Mouse (Mus musculus) hindbrain, postnatal 0 days (tissue): Measurements from ENCODE around the gene Eif4ebp2. TPM values are rescaled to one million over a fixed set of nuclear protein-coding genes. Genes with fewer than 3 reads are reported as not detected.
"Not testable (repeated sequence)": the region's sequence is repeated elsewhere in the genome, so short reads cannot be mapped to it uniquely, and the experiment has no call there.

Source experiments
- ATAC-seq: fragments of 200-750 bp; cut with Nextera tagmentation; 2 replicates; pipeline ENCODE4 v1.8.0; 2017; ENCODE audit warnings: mild to moderate bottlenecking, moderate TSS enrichment, moderate library complexity
- DNase-seq: peaks from one replicate; pipeline ENCODE4 v3.0.0-alpha.2; 2015; ENCODE audit warnings: low spot score
- H3K27ac ChIP-seq: fragments of 300-500 bp; sonication (generic); 2 replicates; pipeline ENCODE4 v1.5.1; 2014; ENCODE audit warnings: mild to moderate bottlenecking
- H3K27me3 ChIP-seq: fragments of 300-500 bp; sonication (generic); 2 replicates; pipeline ENCODE4 v1.6.1; 2014; ENCODE audit warnings: low read length, mixed read lengths; ENCODE audit not compliant: insufficient read depth
- H3K36me3 ChIP-seq: fragments of 300-500 bp; sonication (generic); 2 replicates; pipeline ENCODE4 v1.6.1; 2014; ENCODE audit warnings: low read length, mixed read lengths; ENCODE audit not compliant: insufficient read depth
- H3K4me1 ChIP-seq: fragments of 300-500 bp; sonication (generic); 2 replicates; pipeline ENCODE4 v1.6.1; 2014; ENCODE audit warnings: antibody characterized with exemption, low read length, mixed read lengths; ENCODE audit not compliant: insufficient read depth
- H3K4me2 ChIP-seq: fragments of 300-500 bp; sonication (generic); 2 replicates; pipeline ENCODE4 v1.6.1; 2014; ENCODE audit warnings: low read depth, mild to moderate bottlenecking, low read length, moderate library complexity, mixed read lengths
- H3K4me3 ChIP-seq: fragments of 300-500 bp; sonication (generic); 2 replicates; pipeline ENCODE4 v1.5.1; 2014; ENCODE audit warnings: low read length
- H3K9ac ChIP-seq: fragments of 300-500 bp; sonication (generic); replicated peaks from 2 replicates; pipeline ENCODE4 v1.6.1; 2014; ENCODE audit warnings: mild to moderate bottlenecking, low read length, moderate library complexity, mixed read lengths
- H3K9me3 ChIP-seq: fragments of 300-500 bp; sonication (generic); 2 replicates; pipeline ENCODE4 v1.6.1; 2016; ENCODE audit warnings: low read length, mixed read lengths
- CTCF ChIP-seq: IDR thresholded peaks from 2 replicates; pipeline ENCODE4 v1.5.1; 2016; ENCODE audit warnings: antibody characterized with exemption, control low read depth, low read depth
- WGBS: fragments of 180-500 bp; shearing (Covaris S2); extraction: QIAGEN DNeasy Blood & Tissue Kit; methylation state at CpG from one replicate; pipeline ENCODE4 v1.1.7; 2014; 5-methylcytosine and 5-hydroxymethylcytosine counted together
- polyA plus RNA-seq: library from polyadenylated mRNA; unstranded; fragments of >200 nt; fragmentation: Nextera tagmentation; extraction: Ambion mirVana; gene quantifications from 2 replicates; pipeline ENCODE4 v1.2.1, GENCODE M21; 2015
- total RNA-seq: library from RNA; depleted of rRNA; stranded (reverse); fragments of >200 nt; gene quantifications from 2 replicates; pipeline ENCODE4 v1.2.3, GENCODE M21; 2014

Eif4ebp2 gene
- total and polyA plus RNA-seq, 2 experiments from 2014 or later = 16.2 to 35.9 TPM

DNA sequence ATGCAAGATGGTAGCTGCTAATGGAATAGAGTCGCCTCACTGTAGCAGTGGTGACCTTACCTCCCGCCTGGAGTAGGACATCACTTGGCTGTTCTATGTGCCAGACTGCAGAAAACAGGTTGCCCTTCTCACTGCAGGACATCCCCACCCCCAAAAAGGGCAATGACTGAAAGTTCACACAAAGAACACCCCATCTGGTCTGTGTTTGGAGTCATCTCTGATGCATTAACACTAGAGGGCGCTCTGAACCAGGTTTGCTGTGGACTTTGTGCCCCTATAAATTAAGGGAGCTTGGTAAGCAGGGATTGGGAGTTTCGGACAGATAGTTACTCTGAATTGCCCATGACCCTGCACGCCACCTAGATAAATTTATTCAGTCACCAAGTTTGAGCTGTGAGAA, 14.4 kb upstream of the Eif4ebp2 start:
- DNase-seq = peak; percentile 85

DNA sequence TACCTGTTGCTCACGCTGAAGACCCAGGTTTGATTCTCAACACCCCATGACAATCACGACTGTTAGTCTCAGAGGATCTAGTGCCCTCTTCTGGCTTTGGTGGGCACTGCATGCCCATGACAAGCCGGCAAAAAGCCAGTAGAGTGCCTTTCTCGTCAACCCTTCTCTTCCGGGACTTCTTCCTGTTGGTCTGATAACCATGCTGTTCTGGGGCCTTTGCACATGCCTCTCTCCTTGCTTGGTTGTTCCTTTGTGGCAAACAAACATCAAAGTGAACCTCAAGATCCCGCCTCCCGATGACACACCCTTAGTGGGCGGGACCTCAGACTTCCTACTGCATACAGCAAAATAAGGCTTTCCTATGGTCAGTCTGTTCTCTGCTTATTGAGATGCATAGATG, 13.8 kb upstream of the Eif4ebp2 start:
- H3K4me2 ChIP-seq = no peak overlapping the region
- H3K27me3 ChIP-seq = no peaks in the 10 kb centered on the region
- 73% methylated on average over 8 of the region's 8 CpGs for WGBS
- ATAC-seq (no peak), DNase-seq (no peak)
- H3K9ac ChIP-seq = no peak overlapping the region
- H3K9me3 ChIP-seq = no peaks in the 10 kb centered on the region
- no peak overlapping the region for H3K4me3 ChIP-seq
- H3K27ac ChIP-seq = no peak overlapping the region
- TF ChIP-seq CTCF = peak; percentile 56
- no peaks in the 10 kb centered on the region for H3K4me1 ChIP-seq
- H3K36me3 ChIP-seq = no peaks in the 10 kb centered on the region

More for the DNA sequence above, 14.4 kb upstream of the Eif4ebp2 start:
- no peak for ATAC-seq
- TF ChIP-seq CTCF = peak; percentile 86
- no peak overlapping the region for H3K9ac ChIP-seq
- H3K4me3 ChIP-seq = no peak overlapping the region
- WGBS = 20% methylated on average over 5 of the region's 5 CpGs
- H3K9me3 ChIP-seq = no peaks in the 10 kb centered on the region
- no peaks in the 10 kb centered on the region for H3K4me1 ChIP-seq
- H3K27me3 ChIP-seq = no peaks in the 10 kb centered on the region
- H3K4me2 ChIP-seq = no peak overlapping the region
- no peak overlapping the region for H3K27ac ChIP-seq
- no peaks in the 10 kb centered on the region for H3K36me3 ChIP-seq

GRCm38 (mm10) chr10:61465009-61465408, 12.5 kb upstream of the Eif4ebp2 start:
- WGBS = 75% methylated on average over 4 of the region's 4 CpGs
- no peak for TF ChIP-seq CTCF

GRCm38 (mm10) chr10:61457182-61457581, 4.7 kb upstream of the Eif4ebp2 start:
- no peak overlapping the region for H3K27ac ChIP-seq
- ATAC-seq (no peak), DNase-seq (no peak)
- H3K27me3 ChIP-seq = no peaks in the 10 kb centered on the region
- no peaks in the 10 kb centered on the region for H3K36me3 ChIP-seq
- no peak overlapping the region for H3K9ac ChIP-seq
- no peaks in the 10 kb centered on the region for H3K9me3 ChIP-seq
- no peaks in the 10 kb centered on the region for H3K4me1 ChIP-seq
- no peak for TF ChIP-seq CTCF
- H3K4me3 ChIP-seq = no peak overlapping the region
- no peak overlapping the region for H3K4me2 ChIP-seq
- WGBS = 64% methylated on average over 3 of the region's 3 CpGs

More at GRCm38 (mm10) chr10:61465009-61465408, 12.5 kb upstream of the Eif4ebp2 start:
- Histone ChIP-seq H3K4me3 (no peak overlapping the region), H3K4me2 (no peak overlapping the region), H3K9ac (no peak overlapping the region), H3K36me3 (no peaks in the 10 kb centered on the region), H3K4me1 (no peaks in the 10 kb centered on the region), H3K27me3 (no peaks in the 10 kb centered on the region), H3K27ac (no peak overlapping the region), H3K9me3 (no peaks in the 10 kb centered on the region)
- DNase-seq = no peak
- no peak for ATAC-seq

DNA sequence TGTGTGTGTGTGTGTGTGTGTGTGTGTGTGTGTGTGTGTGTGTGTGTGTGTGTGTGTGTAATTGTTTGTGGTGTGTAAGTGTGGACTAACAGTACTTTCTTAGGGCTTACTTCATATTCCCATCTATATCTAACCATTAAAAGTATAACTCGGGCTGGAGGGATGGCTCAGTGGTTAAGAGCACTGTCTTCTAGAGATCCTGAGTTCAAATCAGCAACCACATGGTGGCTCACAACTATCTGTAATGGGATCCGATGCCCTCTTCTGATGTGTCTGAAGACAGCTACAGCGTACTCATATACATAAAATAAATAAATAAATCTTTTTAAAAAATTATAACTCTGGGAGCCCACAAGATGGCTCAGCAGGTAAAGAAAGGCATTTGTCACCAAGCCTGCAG, 710 bp upstream of the Eif4ebp2 start:
- not testable (repeated sequence) for H3K9ac ChIP-seq, DNase-seq, H3K9me3 ChIP-seq, ATAC-seq, H3K36me3 ChIP-seq, H3K4me3 ChIP-seq, H3K27me3 ChIP-seq, H3K27ac ChIP-seq, H3K4me1 ChIP-seq
- 73% methylated on average over 3 of the region's 3 CpGs for WGBS
- peak overlapping the region; percentile 89; the same call in 1 of the 2 replicates for H3K4me2 ChIP-seq

DNA sequence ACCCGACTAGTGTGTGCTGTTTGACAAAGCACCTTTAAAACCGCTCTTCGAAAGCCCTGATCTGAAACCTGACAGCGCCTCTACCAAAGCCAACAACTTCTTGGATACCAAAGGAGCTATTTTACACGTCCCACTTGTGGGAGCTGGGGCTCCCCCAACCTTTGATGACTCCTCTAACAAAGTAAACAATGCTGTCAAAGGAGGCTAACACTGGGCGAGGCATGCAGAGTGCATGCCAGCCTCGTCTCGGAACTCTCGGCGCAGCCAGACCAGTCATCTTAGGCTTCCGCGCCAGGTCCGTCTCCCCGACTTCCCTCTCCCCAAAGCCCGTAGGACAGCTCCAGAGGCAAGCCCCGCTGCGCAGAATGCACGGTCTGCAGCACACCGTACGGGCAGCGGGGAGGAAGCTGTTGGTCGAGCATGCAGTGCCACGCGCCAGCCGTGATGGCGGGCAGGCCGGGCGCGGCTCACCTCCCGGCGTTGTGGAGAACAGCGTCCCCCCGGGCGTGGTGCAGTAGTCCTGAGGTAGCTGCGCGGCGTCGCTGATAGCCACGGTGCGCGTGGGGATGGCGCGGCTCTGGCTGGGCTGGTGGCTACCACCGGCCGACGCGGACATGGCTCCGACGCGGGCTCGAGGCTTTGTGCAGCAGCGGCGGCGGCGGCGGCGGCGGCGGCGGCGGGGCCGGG, 387 bp downstream of the Eif4ebp2 start:
- H3K9me3 ChIP-seq = no peaks in the 10 kb centered on the region
- no peaks in the 10 kb centered on the region for H3K27me3 ChIP-seq
- H3K4me3 ChIP-seq = peak overlapping the region; percentile 98
- peak; percentile 36 for TF ChIP-seq CTCF
- H3K9ac ChIP-seq = peak overlapping the region; percentile 91
- WGBS = under 1% methylated on average over 47 of the region's 62 CpGs
- peak overlapping the region; percentile 89 for H3K4me2 ChIP-seq
- ATAC-seq (peak; percentile 60), DNase-seq (peak; percentile 45)
- peak overlapping the region; percentile 82 for H3K27ac ChIP-seq
- H3K4me1 ChIP-seq = peaks cover 10% of the 10 kb centered on the region; the same call in 1 of the 2 replicates
- no peaks in the 10 kb centered on the region for H3K36me3 ChIP-seq

- peak overlapping the region; percentile 82 for H3K27ac ChIP-seq
- DNase-seq (peak; percentile 40), ATAC-seq (0 out of 2 replicates have a peak, but pooled peaks have one; percentile 18)
- H3K4me2 ChIP-seq = peak overlapping the region; percentile 89
- no peaks in the 10 kb centered on the region for H3K27me3 ChIP-seq
- H3K4me1 ChIP-seq = peaks cover 13% of the 10 kb centered on the region; the same call in 1 of the 2 replicates
- peak overlapping the region; percentile 91 for H3K9ac ChIP-seq
- H3K36me3 ChIP-seq = no peaks in the 10 kb centered on the region
- TF ChIP-seq CTCF = no peak
- H3K9me3 ChIP-seq = no peaks in the 10 kb centered on the region
- peak overlapping the region; percentile 98 for H3K4me3 ChIP-seq
- 8% methylated on average over 8 of the region's 8 CpGs for WGBS
These were observed 964 bp downstream of the Eif4ebp2 start for GRCm38 (mm10) chr10:61451463-61451930.
